Mouse (Mus musculus) neural tube, embryonic 13.5 days (tissue): Measurements from ENCODE around the gene Arhgdia. TPM values are rescaled to one million over a fixed set of nuclear protein-coding genes. Genes with fewer than 3 reads are reported as not detected.

Source experiments
- ATAC-seq: fragments of 200-750 bp; cut with Nextera tagmentation; 2 replicates; pipeline ENCODE4 v1.8.0; 2017; ENCODE audit warnings: low read depth, mild to moderate bottlenecking, moderate TSS enrichment, moderate library complexity
- H3K27ac ChIP-seq: fragments of 300-500 bp; sonication (generic); replicated peaks from 2 replicates; pipeline ENCODE4 v1.5.1; 2015; ENCODE audit warnings: moderate library complexity, mild to moderate bottlenecking, inconsistent platforms
- H3K27me3 ChIP-seq: fragments of 300-500 bp; sonication (generic); 2 replicates; pipeline ENCODE4 v1.6.1; 2015; ENCODE audit warnings: mild to moderate bottlenecking, inconsistent platforms
- H3K36me3 ChIP-seq: fragments of 300-500 bp; sonication (generic); 2 replicates; pipeline ENCODE4 v1.6.1; 2015; ENCODE audit warnings: mild to moderate bottlenecking, inconsistent platforms
- H3K4me1 ChIP-seq: fragments of 300-500 bp; sonication (generic); replicated peaks from 2 replicates; pipeline ENCODE4 v1.6.1; 2015; ENCODE audit warnings: inconsistent platforms
- H3K4me2 ChIP-seq: fragments of 300-500 bp; sonication (generic); 2 replicates; pipeline ENCODE4 v1.6.1; 2015; ENCODE audit warnings: inconsistent platforms, mild to moderate bottlenecking, moderate library complexity
- H3K4me3 ChIP-seq: fragments of 300-500 bp; sonication (generic); 2 replicates; pipeline ENCODE4 v1.5.1; 2015; ENCODE audit warnings: mild to moderate bottlenecking, inconsistent platforms
- H3K9ac ChIP-seq: fragments of 300-500 bp; sonication (generic); 2 replicates; pipeline ENCODE4 v1.6.1; 2015; ENCODE audit warnings: moderate library complexity, mild to moderate bottlenecking, inconsistent platforms
- H3K9me3 ChIP-seq: fragments of 300-500 bp; sonication (generic); 2 replicates; pipeline ENCODE4 v1.6.1; 2016; ENCODE audit warnings: inconsistent platforms
- WGBS: fragments of 180-500 bp; shearing (Covaris S2); methylation state at CpG from one replicate; pipeline ENCODE4 v1.1.7; 2015; 5-methylcytosine and 5-hydroxymethylcytosine counted together
- polyA plus RNA-seq: library from polyadenylated mRNA; unstranded; fragments of >200 nt; fragmentation: Nextera tagmentation; extraction: Ambion mirVana; gene quantifications from 2 replicates; pipeline ENCODE4 v1.2.1, GENCODE M21; 2015

Arhgdia gene
- polyA plus RNA-seq, 1 experiment from 2014 or later = 543 TPM

- Histone ChIP-seq H3K4me3 (no peak overlapping the region), H3K4me2 (no peak overlapping the region), H3K36me3 (peaks cover 74% of the 10 kb centered on the region), H3K9ac (peak overlapping the region; percentile 62; the same call in 1 of the 2 replicates), H3K9me3 (no peaks in the 10 kb centered on the region), H3K27me3 (peaks cover 16% of the 10 kb centered on the region), H3K27ac (no peak overlapping the region), H3K4me1 (peaks cover 18% of the 10 kb centered on the region)
- WGBS = 44% methylated on average over 8 of the region's 8 CpGs
- no peak for ATAC-seq
Measured at GRCm38 (mm10) chr11:120609250-120609649, 27.8 kb upstream of the Arhgdia start.

DNA sequence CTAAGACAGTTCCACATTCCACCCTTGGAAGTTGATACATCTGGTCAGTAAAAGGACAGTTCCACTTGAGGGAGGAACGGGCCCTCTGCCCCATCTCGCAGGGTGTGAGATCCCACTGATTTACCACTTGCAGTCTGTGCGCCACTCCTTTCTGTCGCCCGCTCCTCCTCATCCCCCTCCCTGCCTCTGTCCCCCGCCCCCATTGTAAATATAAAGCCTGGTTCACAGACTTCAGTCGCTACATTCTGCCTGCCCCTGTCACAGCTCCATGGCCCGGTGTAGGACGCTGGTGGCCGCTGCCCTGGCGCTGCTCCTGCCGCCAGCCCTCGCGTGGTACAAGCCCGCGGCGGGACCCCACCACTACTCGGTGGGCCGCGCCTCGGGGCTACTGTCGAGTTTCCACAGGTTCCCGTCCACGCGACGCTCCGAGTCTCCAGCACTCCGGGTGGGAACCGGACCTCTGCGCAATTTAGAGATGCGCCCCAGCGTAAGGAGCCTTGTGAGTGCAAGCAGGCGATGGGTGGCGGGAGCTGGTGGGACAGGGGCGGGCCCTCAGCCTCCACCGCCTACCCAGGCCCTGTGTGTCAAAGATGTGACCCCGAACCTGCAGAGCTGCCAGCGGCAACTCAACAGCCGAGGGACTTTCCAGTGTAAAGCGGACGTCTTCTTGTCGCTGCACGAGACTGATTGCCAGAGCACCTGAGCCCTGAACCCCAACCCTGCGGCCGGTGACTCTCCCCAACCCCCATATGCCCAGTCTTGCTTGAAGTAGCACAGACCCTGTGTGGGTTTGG lies 27.0 kb upstream of the Arhgdia start, which contains the start of gene Npb:
TSS of gene Npb (plus strand) at position 237 of the 794 bp plus-strand sequence.
- H3K4me1 ChIP-seq = peaks cover 18% of the 10 kb centered on the region
- H3K9ac ChIP-seq = peak within 1 kb of the TSS; percentile 62
- peak within 1 kb of the TSS; percentile 51 for H3K4me2 ChIP-seq
- peaks cover 74% of the 10 kb centered on the region for H3K36me3 ChIP-seq
- 4% methylated on average over 45 of the region's 45 CpGs for WGBS
- H3K9me3 ChIP-seq = no peaks in the 10 kb centered on the region
- H3K27me3 ChIP-seq = peaks cover 16% of the 10 kb centered on the region
- H3K27ac ChIP-seq = no peak within 1 kb of the TSS
- H3K4me3 ChIP-seq = peak within 1 kb of the TSS; percentile 24
- ATAC-seq = no peak; the same call in 1 of the 2 replicates

DNA sequence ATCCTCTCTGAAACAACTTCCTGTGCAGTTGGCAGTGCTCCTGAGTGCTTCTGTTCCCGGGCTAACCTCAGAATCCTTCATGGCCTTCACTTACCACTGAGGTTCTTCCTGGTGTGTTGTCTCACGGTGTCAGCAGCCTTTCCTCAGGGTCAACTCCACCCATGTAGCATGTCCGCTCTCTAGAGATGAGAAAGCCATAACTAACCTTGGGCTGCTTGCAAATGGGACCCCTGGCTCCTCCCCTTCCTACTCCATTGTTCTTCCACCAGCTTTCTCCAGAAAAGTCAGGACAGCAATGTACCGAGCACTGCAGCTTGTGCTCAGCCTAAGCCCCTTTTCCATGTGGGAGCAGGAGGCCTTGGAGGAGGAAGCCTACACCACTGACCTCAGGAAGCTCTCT lies 25.3 kb upstream of the Arhgdia start:
- H3K27me3 ChIP-seq = peaks cover 16% of the 10 kb centered on the region
- peaks cover 18% of the 10 kb centered on the region for H3K4me1 ChIP-seq
- H3K4me2 ChIP-seq = no peak overlapping the region
- no peaks in the 10 kb centered on the region for H3K9me3 ChIP-seq
- H3K27ac ChIP-seq = no peak overlapping the region
- no peak overlapping the region for H3K9ac ChIP-seq
- H3K4me3 ChIP-seq = no peak overlapping the region
- peaks cover 74% of the 10 kb centered on the region for H3K36me3 ChIP-seq
- WGBS = 70% methylated on average over 4 of the region's 4 CpGs
- no peak for ATAC-seq

- Histone ChIP-seq H3K4me2 (no peak overlapping the region), H3K9ac (no peak overlapping the region), H3K27me3 (peaks cover 16% of the 10 kb centered on the region), H3K36me3 (peaks cover 71% of the 10 kb centered on the region), H3K27ac (no peak overlapping the region), H3K4me3 (no peak overlapping the region), H3K9me3 (no peaks in the 10 kb centered on the region), H3K4me1 (peaks cover 18% of the 10 kb centered on the region)
- ATAC-seq = no peak
- WGBS = 92% methylated on average over 7 of the region's 7 CpGs
Measured at GRCm38 (mm10) chr11:120605667-120606066, 24.2 kb upstream of the Arhgdia start.

DNA sequence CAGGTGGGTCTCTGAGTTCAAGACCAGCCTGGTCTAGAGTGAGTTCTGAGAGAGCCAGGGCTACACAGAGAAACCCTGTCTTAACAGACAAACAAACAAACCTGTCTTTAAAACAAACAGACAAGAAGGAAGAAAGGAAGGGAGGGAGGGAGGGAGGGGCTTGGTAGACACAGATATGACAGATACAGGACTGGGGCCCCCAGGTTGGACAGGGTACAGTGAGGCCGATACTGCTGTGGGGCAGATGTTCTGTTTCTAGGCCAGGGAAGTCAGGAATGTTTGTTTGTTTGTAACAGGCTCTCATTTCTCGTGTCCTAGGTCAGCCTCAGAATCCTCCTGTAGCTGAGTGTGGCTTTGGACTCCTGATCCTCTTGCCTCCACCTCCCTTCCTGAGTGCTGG lies 22.1 kb upstream of the Arhgdia start:
- Histone ChIP-seq H3K27ac (no peak overlapping the region), H3K4me2 (no peak overlapping the region), H3K36me3 (peaks cover 66% of the 10 kb centered on the region), H3K27me3 (peaks cover 3% of the 10 kb centered on the region), H3K9ac (no peak overlapping the region), H3K4me1 (peaks cover 24% of the 10 kb centered on the region), H3K4me3 (no peak overlapping the region), H3K9me3 (no peaks in the 10 kb centered on the region)
- WGBS = 84% methylated on average over 2 of the region's 2 CpGs
- ATAC-seq = no peak

GRCm38 (mm10) chr11:120600716-120601115 lies 19.3 kb upstream of the Arhgdia start:
- H3K27me3 ChIP-seq = no peaks in the 10 kb centered on the region
- no peak overlapping the region for H3K4me2 ChIP-seq
- no peak overlapping the region for H3K27ac ChIP-seq
- peaks cover 63% of the 10 kb centered on the region for H3K36me3 ChIP-seq
- no peak overlapping the region for H3K9ac ChIP-seq
- 94% methylated on average over 3 of the region's 3 CpGs for WGBS
- H3K4me3 ChIP-seq = no peak overlapping the region
- no peak for ATAC-seq
- H3K4me1 ChIP-seq = peaks cover 34% of the 10 kb centered on the region
- H3K9me3 ChIP-seq = no peaks in the 10 kb centered on the region

- H3K27me3 ChIP-seq = no peaks in the 10 kb centered on the region
- 48% methylated on average over 17 of the region's 17 CpGs for WGBS
- H3K9ac ChIP-seq = peak overlapping the region; percentile 98
- peak overlapping the region; percentile 99 for H3K4me3 ChIP-seq
- H3K36me3 ChIP-seq = peaks cover 62% of the 10 kb centered on the region
- H3K4me1 ChIP-seq = peaks cover 34% of the 10 kb centered on the region
- H3K27ac ChIP-seq = peak overlapping the region; percentile 93
- no peaks in the 10 kb centered on the region for H3K9me3 ChIP-seq
- ATAC-seq = no peak
- peak overlapping the region; percentile 99 for H3K4me2 ChIP-seq
Measured at GRCm38 (mm10) chr11:120598990-120599549, 17.6 kb upstream of the Arhgdia start.

- no peaks in the 10 kb centered on the region for H3K27me3 ChIP-seq
- no peaks in the 10 kb centered on the region for H3K9me3 ChIP-seq
- peaks cover 63% of the 10 kb centered on the region for H3K36me3 ChIP-seq
- H3K4me1 ChIP-seq = peaks cover 34% of the 10 kb centered on the region
- 1% methylated on average over 88 of the region's 88 CpGs for WGBS
- peak within 1 kb of the TSS; percentile 99 for H3K4me3 ChIP-seq
- H3K27ac ChIP-seq = peak within 1 kb of the TSS; percentile 93
- peak within 1 kb of the TSS; percentile 99 for H3K4me2 ChIP-seq
- H3K9ac ChIP-seq = peak within 1 kb of the TSS; percentile 98
- ATAC-seq = peak; percentile 97
Measured at GRCm38 (mm10) chr11:120598283-120598989, 17.0 kb upstream of the Arhgdia start, which contains the start of the genes Alyref and Anapc11. TSS of gene Alyref (minus strand) at chr11:120598365. TSS of gene Anapc11 (plus strand) at chr11:120598421.

- peak overlapping the region; percentile 99 for H3K4me3 ChIP-seq
- WGBS = 6% methylated on average over 92 of the region's 99 CpGs
- peak overlapping the region; percentile 99 for H3K4me2 ChIP-seq
- H3K27ac ChIP-seq = peak overlapping the region; percentile 93
- peak; percentile 71 for ATAC-seq
- peaks cover 63% of the 10 kb centered on the region for H3K36me3 ChIP-seq
- H3K27me3 ChIP-seq = no peaks in the 10 kb centered on the region
- H3K9ac ChIP-seq = peak overlapping the region; percentile 98
- peaks cover 34% of the 10 kb centered on the region for H3K4me1 ChIP-seq
- no peaks in the 10 kb centered on the region for H3K9me3 ChIP-seq
Measured at GRCm38 (mm10) chr11:120597240-120598235, 16.1 kb upstream of the Arhgdia start.

DNA sequence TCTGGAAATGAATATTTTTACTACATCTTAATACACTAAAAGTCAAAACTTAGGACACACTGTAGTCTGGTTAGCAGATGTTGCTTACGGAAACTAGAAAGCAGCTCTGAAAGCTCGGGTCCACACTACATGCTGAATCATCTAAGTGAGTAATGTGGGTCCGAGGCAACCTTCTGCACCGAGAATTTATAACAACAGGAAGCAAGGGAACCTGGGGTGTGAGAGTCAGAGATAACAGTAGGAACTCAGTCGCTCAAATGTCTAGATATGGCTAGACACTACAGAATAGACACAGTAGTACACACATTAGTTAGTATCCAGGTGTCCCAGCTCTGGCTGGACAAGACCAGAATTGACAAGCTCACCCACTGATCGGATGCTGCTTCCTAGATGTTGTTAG lies 7.1 kb upstream of the Arhgdia start:
- no peak overlapping the region for H3K4me2 ChIP-seq
- 93% methylated on average over 6 of the region's 6 CpGs for WGBS
- ATAC-seq = no peak

DNA sequence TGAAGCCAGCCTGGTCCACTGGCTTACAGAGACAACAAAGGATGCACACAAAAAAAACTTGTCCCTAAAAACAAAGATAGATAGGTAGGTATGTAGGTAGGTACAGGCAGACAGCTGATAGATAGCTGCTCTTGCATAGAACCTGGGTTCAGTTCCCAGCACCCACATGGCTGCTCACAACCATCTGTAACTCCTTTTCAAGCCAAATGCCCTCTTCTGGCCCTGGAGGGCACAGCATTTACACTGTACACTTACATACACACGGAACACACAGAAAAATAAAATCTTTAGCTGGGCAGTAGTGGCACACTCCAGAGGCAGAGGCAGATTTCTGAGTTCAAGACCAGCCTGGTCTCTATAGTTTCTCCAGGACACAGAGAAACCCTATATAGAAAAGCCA lies 2.5 kb upstream of the Arhgdia start:
- Histone ChIP-seq H3K27me3 (no peaks in the 10 kb centered on the region), H3K9ac (no peak overlapping the region), H3K9me3 (no peaks in the 10 kb centered on the region), H3K36me3 (peaks cover 60% of the 10 kb centered on the region), H3K4me1 (peaks cover 27% of the 10 kb centered on the region), H3K4me3 (no peak overlapping the region), H3K4me2 (no peak overlapping the region), H3K27ac (no peak overlapping the region)
- 100% methylated on average over 1 of the region's 1 CpGs for WGBS
- no peak for ATAC-seq

More for the DNA sequence above, 7.1 kb upstream of the Arhgdia start:
- Histone ChIP-seq H3K4me1 (no peaks in the 10 kb centered on the region), H3K27me3 (no peaks in the 10 kb centered on the region), H3K27ac (no peak overlapping the region), H3K4me3 (no peak overlapping the region), H3K36me3 (peaks cover 97% of the 10 kb centered on the region), H3K9me3 (no peaks in the 10 kb centered on the region), H3K9ac (no peak overlapping the region)
